Mouse (Mus musculus) forebrain, embryonic 15.5 days (tissue): ENCODE results near the gene Akr1b3. TPM values are rescaled to one million over a fixed set of nuclear protein-coding genes. Genes with fewer than 3 reads are reported as not detected.

Source experiments
- ATAC-seq: fragments of 200-750 bp; cut with Nextera tagmentation; replicated peaks from 2 replicates; pipeline ENCODE4 v1.8.0; 2017; ENCODE audit warnings: mild to moderate bottlenecking, moderate TSS enrichment, moderate library complexity
- H3K27ac ChIP-seq: fragments of 300-500 bp; sonication (generic); replicated peaks from 2 replicates; pipeline ENCODE4 v1.5.1; 2015; ENCODE audit warnings: mild to moderate bottlenecking, inconsistent platforms
- H3K27me3 ChIP-seq: fragments of 300-500 bp; sonication (generic); 2 replicates; pipeline ENCODE4 v1.6.1; 2015; ENCODE audit warnings: inconsistent platforms
- H3K36me3 ChIP-seq: fragments of 300-500 bp; sonication (generic); 2 replicates; pipeline ENCODE4 v1.6.1; 2015; ENCODE audit warnings: mild to moderate bottlenecking, inconsistent platforms
- H3K4me1 ChIP-seq: fragments of 300-500 bp; sonication (generic); 2 replicates; pipeline ENCODE4 v1.6.1; 2015; ENCODE audit warnings: inconsistent platforms
- H3K4me2 ChIP-seq: fragments of 300-500 bp; sonication (generic); replicated peaks from 2 replicates; pipeline ENCODE4 v1.6.1; 2015; ENCODE audit warnings: mild to moderate bottlenecking, inconsistent platforms
- H3K4me3 ChIP-seq: fragments of 300-500 bp; sonication (generic); 2 replicates; pipeline ENCODE4 v1.5.1; 2015; ENCODE audit warnings: mild to moderate bottlenecking, inconsistent platforms
- H3K9ac ChIP-seq: fragments of 300-500 bp; sonication (generic); replicated peaks from 2 replicates; pipeline ENCODE4 v1.6.1; 2015; ENCODE audit warnings: mild to moderate bottlenecking, inconsistent platforms
- H3K9me3 ChIP-seq: fragments of 300-500 bp; sonication (generic); 2 replicates; pipeline ENCODE4 v1.6.1; 2016; ENCODE audit warnings: inconsistent platforms
- WGBS: fragments of 180-500 bp; shearing (Covaris S2); methylation state at CpG from one replicate; pipeline ENCODE4 v1.1.7; 2015; ENCODE audit warnings: mixed read lengths; 5-methylcytosine and 5-hydroxymethylcytosine counted together
- polyA plus RNA-seq: library from polyadenylated mRNA; unstranded; fragments of >200 nt; fragmentation: Nextera tagmentation; extraction: Ambion mirVana; gene quantifications from 2 replicates; pipeline ENCODE4 v1.2.1, GENCODE M21; 2015

The Akr1b3 gene
- polyA plus RNA-seq, 1 experiment from 2014 or later, result 92.2 TPM

DNA sequence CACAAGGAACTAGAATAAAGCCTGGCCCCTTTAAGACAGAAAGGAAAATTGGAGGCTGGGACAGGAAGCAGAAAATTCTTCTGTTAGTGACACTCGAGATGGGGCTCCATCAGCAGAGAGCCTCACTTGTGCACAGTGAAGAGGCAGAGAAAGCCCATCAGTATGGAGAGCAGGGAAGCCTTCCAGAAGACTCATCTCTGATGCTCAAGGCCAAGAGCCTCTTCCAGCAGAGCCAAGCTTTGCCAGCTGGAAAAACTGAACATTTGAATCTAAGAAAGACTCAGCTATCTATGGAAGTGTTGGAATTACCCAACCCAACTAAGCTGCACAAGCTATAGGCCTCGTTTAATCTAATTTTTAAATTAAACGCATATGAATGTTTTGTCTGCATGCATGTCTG is 30.4 kb downstream of the Akr1b3 start:
- no peaks in the 10 kb centered on the region for H3K27me3 ChIP-seq
- H3K36me3 ChIP-seq, result no peaks in the 10 kb centered on the region
- ATAC-seq, result no peak
- H3K4me2 ChIP-seq, result no peak overlapping the region
- no peak overlapping the region for H3K27ac ChIP-seq
- WGBS, result 71% methylated on average over 3 of the region's 3 CpGs
- H3K9ac ChIP-seq, result no peak overlapping the region
- H3K4me3 ChIP-seq, result no peak overlapping the region
- no peaks in the 10 kb centered on the region for H3K4me1 ChIP-seq
- H3K9me3 ChIP-seq, result no peaks in the 10 kb centered on the region

DNA sequence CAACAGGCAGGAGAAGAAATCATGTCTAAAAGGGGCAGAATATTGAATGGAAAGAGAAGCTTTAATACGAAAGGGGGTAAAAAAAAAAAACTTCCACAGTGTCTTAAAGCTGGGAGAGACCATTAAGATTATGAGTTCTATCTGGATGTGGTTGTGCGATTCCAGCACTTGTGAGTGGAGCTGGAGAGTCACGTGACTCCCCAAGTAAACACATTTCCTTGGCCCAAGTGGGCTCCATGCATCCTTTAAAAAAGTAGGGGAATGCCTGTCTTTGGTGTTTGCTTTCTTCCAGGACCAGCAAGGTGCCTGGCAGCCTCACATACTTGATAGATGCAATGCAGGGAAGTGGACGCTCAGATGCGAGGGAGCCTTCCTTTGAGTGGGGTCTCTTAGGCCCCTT is 38.9 kb downstream of the Akr1b3 start:
- 84% methylated on average over 5 of the region's 5 CpGs for WGBS
- H3K4me2 ChIP-seq, result no peak overlapping the region

DNA sequence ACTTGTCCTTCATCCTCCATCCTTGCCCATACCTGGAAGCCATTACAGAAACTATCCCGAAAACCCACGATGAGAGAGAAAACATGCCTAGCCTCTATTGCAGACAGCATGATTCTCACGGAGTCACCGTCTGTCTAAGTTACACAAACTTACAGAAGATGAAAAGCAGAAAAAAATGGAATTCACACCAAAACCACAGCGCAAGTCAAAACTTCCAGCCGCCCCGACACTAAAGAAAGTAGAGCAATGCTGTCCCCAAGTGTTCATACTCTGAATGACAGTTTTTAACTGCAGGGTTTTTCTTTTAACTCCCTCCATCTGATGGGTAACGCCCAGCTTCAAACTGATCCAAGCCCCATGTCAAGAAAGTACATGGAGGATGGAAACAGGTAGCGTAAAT is 39.6 kb downstream of the Akr1b3 start:
- no peak for ATAC-seq

More for the DNA sequence above, 38.9 kb downstream of the Akr1b3 start:
- H3K27ac ChIP-seq, result no peak overlapping the region
- no peak overlapping the region for H3K9ac ChIP-seq
- no peaks in the 10 kb centered on the region for H3K9me3 ChIP-seq
- no peaks in the 10 kb centered on the region for H3K36me3 ChIP-seq
- no peaks in the 10 kb centered on the region for H3K4me1 ChIP-seq
- H3K27me3 ChIP-seq, result no peaks in the 10 kb centered on the region
- no peak for ATAC-seq
- H3K4me3 ChIP-seq, result no peak overlapping the region

DNA sequence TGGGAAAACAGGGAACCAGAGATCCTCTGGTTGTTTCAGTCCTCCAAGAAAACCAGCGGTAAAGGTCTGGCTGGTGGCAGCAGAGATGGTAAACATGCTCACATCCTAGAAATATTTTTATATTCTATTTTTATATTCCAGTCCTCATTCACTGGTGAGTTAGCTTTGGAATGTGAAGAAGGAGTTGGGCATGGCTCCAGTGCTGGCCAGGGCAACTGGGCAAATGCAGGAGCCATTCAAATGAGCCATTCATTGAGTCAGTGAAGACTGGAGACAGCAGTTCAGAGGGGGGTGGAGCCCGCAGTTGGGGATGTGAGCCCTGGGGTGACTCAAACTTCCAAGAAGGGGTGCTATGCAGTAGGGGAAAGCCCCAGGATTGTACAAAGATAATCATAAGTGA is 42.9 kb downstream of the Akr1b3 start:
- Histone ChIP-seq H3K4me1 (0 out of 2 replicates have a peak, but pooled peaks cover 5% of the 10 kb centered on the region), H3K9ac (no peak overlapping the region), H3K4me2 (no peak overlapping the region), H3K9me3 (no peaks in the 10 kb centered on the region), H3K4me3 (no peak overlapping the region), H3K27ac (no peak overlapping the region), H3K36me3 (no peaks in the 10 kb centered on the region), H3K27me3 (no peaks in the 10 kb centered on the region)
- ATAC-seq, result no peak
- 82% methylated on average over 2 of the region's 2 CpGs for WGBS

More for the DNA sequence above, 39.6 kb downstream of the Akr1b3 start:
- no peak overlapping the region for H3K27ac ChIP-seq
- H3K4me1 ChIP-seq, result no peaks in the 10 kb centered on the region
- H3K36me3 ChIP-seq, result no peaks in the 10 kb centered on the region
- H3K4me3 ChIP-seq, result no peak overlapping the region
- H3K27me3 ChIP-seq, result no peaks in the 10 kb centered on the region
- no peaks in the 10 kb centered on the region for H3K9me3 ChIP-seq
- H3K4me2 ChIP-seq, result no peak overlapping the region
- no peak overlapping the region for H3K9ac ChIP-seq
- 28% methylated on average over 9 of the region's 9 CpGs for WGBS

DNA sequence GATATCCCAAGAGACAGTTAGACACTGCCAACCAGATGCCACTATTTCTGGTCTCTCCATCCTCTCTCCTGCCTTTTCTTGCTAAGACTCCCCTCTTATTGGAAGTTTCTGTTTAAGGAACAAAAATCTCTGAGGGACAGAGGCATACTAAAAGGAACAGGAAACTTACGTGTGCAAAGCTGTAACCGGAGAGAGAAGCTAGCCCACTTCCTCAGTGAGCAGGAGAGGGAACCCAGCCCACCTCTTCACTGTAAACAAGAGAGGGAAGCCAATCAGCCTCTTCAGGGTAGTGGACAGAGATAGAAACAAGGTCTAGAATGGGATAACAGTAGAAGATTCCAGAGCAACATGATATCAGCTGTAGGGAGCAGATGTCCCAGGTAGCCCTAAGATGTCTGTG is 44.2 kb downstream of the Akr1b3 start:
- Histone ChIP-seq H3K27ac (no peak overlapping the region), H3K4me2 (no peak overlapping the region), H3K36me3 (no peaks in the 10 kb centered on the region), H3K9ac (no peak overlapping the region), H3K27me3 (no peaks in the 10 kb centered on the region), H3K4me3 (no peak overlapping the region), H3K4me1 (0 out of 2 replicates have a peak, but pooled peaks cover 5% of the 10 kb centered on the region), H3K9me3 (no peaks in the 10 kb centered on the region)
- WGBS, result 80% methylated on average over 2 of the region's 2 CpGs
- no peak for ATAC-seq

DNA sequence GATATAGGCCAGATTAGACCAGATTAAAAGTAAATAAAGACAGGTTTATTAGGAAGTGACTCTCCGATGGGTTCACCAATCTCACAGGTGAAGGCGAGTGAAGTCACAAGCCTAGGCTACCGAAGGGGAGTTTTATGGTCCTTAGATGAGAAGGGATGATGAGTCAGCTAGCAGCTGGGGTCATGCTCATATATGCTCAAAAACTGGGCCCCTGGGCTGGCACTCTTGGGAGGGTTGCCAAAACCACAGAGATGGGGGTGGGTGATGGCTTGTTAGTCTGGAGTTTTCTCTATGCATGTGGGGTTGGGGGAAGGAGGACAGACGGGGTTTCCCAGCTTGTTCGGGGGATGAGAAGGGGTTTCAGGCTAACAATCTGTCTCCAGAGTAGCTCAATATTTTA is 44.8 kb downstream of the Akr1b3 start:
- no peaks in the 10 kb centered on the region for H3K36me3 ChIP-seq
- WGBS, result 88% methylated on average over 5 of the region's 5 CpGs
- H3K9ac ChIP-seq, result no peak overlapping the region
- H3K9me3 ChIP-seq, result no peaks in the 10 kb centered on the region
- no peaks in the 10 kb centered on the region for H3K27me3 ChIP-seq
- H3K4me2 ChIP-seq, result no peak overlapping the region
- no peak overlapping the region for H3K27ac ChIP-seq
- H3K4me3 ChIP-seq, result no peak overlapping the region
- ATAC-seq, result no peak
- H3K4me1 ChIP-seq, result 0 out of 2 replicates have a peak, but pooled peaks cover 5% of the 10 kb centered on the region

DNA sequence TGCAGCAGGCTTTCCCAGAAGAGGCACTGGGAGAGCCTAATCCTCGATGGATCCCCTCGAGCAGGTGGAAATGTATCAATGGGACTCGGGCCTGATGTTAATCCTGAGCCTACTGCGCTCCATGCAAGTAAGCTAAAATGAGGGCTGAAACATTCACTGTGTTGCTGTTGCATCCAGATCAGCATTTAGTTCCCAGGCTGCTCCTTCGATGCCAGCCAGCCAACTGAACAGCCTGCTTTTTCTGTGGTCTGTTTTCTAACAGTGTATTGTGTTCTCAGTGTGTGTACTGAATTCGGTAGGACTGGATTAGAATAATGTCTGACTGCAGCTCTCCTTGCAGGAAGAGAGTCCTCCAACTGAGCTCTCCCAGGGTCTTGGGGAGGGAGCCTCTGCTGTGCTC is 46.6 kb downstream of the Akr1b3 start:
- no peak for ATAC-seq
- 16% methylated on average over 6 of the region's 6 CpGs for WGBS
- 0 out of 2 replicates have a peak, but pooled peaks cover 5% of the 10 kb centered on the region for H3K4me1 ChIP-seq
- no peak overlapping the region for H3K4me3 ChIP-seq
- H3K27ac ChIP-seq, result no peak overlapping the region
- no peaks in the 10 kb centered on the region for H3K9me3 ChIP-seq
- H3K9ac ChIP-seq, result no peak overlapping the region
- H3K36me3 ChIP-seq, result no peaks in the 10 kb centered on the region
- H3K27me3 ChIP-seq, result no peaks in the 10 kb centered on the region
- no peak overlapping the region for H3K4me2 ChIP-seq

DNA sequence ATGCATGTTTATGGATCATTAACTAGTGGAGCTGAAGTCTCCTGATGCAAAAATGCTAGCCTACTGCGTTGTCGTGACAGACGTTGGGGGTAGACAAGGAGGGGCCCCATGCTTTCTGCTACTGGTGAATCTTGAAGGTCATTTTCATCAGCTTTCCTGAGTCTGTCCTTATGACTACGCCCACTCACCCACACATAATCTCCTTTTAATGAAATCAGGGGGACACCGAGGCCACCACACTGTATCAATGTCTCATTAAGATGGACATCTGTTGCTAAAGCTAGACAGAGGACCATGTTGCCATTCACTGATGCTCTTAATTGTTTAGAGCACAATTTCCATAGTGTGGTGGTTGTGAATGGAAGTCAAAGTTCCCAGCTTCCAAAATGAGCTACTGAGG is 58.7 kb downstream of the Akr1b3 start:
- Histone ChIP-seq H3K9me3 (no peaks in the 10 kb centered on the region), H3K27ac (no peak overlapping the region), H3K4me2 (no peak overlapping the region), H3K4me1 (no peaks in the 10 kb centered on the region), H3K36me3 (no peaks in the 10 kb centered on the region), H3K27me3 (no peaks in the 10 kb centered on the region), H3K9ac (no peak overlapping the region), H3K4me3 (no peak overlapping the region)
- no peak for ATAC-seq
- WGBS, result 45% methylated on average over 5 of the region's 5 CpGs

Other genes with a start within 250 kb of the Akr1b3 start
- gene Slc35b4, start 140.4 kb downstream of the Akr1b3 start, polyA plus RNA-seq, result 47.5 and 48.8 TPM in 2 replicates
- gene Akr1b8, start 36.6 kb upstream of the Akr1b3 start, polyA plus RNA-seq, result 2.2 and 3.1 TPM in 2 replicates
- gene Akr1b10, start 66.7 kb upstream of the Akr1b3 start, polyA plus RNA-seq, result 5.7 and 5.8 TPM in 2 replicates
- gene Akr1b7, start 94.9 kb upstream of the Akr1b3 start, polyA plus RNA-seq, result 0.14 TPM in 1 of 2 replicates, not detected in the other
- 64.8 and 73.0 TPM in 2 replicates for gene Bpgm, start 158.7 kb upstream of the Akr1b3 start, polyA plus RNA-seq